Mouse (Mus musculus) neural tube, embryonic 11.5 days (tissue): ENCODE data around the gene Chrm5. TPM values are rescaled to one million over a fixed set of nuclear protein-coding genes. Genes with fewer than 3 reads are reported as not detected.
"Not testable (repeated sequence)": the region's sequence is repeated elsewhere in the genome, so short reads cannot be mapped to it uniquely, and the experiment has no call there.

Experiments
- ATAC-seq: fragments of 200-750 bp; cut with Nextera tagmentation; 2 replicates; pipeline ENCODE4 v1.8.0; 2017; ENCODE audit warnings: moderate number of reproducible peaks, mild to moderate bottlenecking, moderate TSS enrichment, moderate library complexity; ENCODE audit not compliant: insufficient read depth, low FRiP score, low TSS enrichment
- DNase-seq: peaks from one replicate; pipeline ENCODE4 v3.0.0-alpha.2; 2015; ENCODE audit warnings: low spot score
- H3K27ac ChIP-seq: fragments of 300-500 bp; sonication (generic); 2 replicates; pipeline ENCODE4 v1.5.1; 2014; ENCODE audit warnings: low read depth, mild to moderate bottlenecking, low read length
- H3K27me3 ChIP-seq: fragments of 300-500 bp; sonication (generic); 2 replicates; pipeline ENCODE4 v1.6.1; 2014; ENCODE audit warnings: mild to moderate bottlenecking, low read length, mixed read lengths; ENCODE audit not compliant: control insufficient read depth, insufficient read depth
- H3K36me3 ChIP-seq: fragments of 300-500 bp; sonication (generic); 2 replicates; pipeline ENCODE4 v1.6.1; 2014; ENCODE audit warnings: mild to moderate bottlenecking, low read length, moderate library complexity, mixed read lengths; ENCODE audit not compliant: control insufficient read depth, insufficient read depth
- H3K4me1 ChIP-seq: fragments of 300-500 bp; sonication (generic); 2 replicates; pipeline ENCODE4 v1.6.1; 2014; ENCODE audit warnings: low read length, mixed read lengths; ENCODE audit not compliant: control insufficient read depth, insufficient read depth
- H3K4me2 ChIP-seq: fragments of 300-500 bp; sonication (generic); 2 replicates; pipeline ENCODE4 v1.6.1; 2014; ENCODE audit warnings: low read depth, mild to moderate bottlenecking, moderate library complexity
- H3K4me3 ChIP-seq: fragments of 300-500 bp; sonication (generic); 2 replicates; pipeline ENCODE4 v1.5.1; 2014; ENCODE audit warnings: low read depth, low read length
- H3K9ac ChIP-seq: fragments of 300-500 bp; sonication (generic); 2 replicates; pipeline ENCODE4 v1.6.1; 2014; ENCODE audit warnings: mild to moderate bottlenecking, low read length
- H3K9me3 ChIP-seq: fragments of 300-500 bp; sonication (generic); 2 replicates; pipeline ENCODE4 v1.6.1; 2016; ENCODE audit warnings: low read length; ENCODE audit not compliant: control insufficient read depth
- WGBS: fragments of 180-500 bp; shearing (Covaris S2); extraction: QIAGEN DNeasy Blood & Tissue Kit; methylation state at CpG from one replicate; pipeline ENCODE4 v1.1.7; 2014; 5-methylcytosine and 5-hydroxymethylcytosine counted together
- polyA plus RNA-seq: library from polyadenylated mRNA; unstranded; fragments of >200 nt; fragmentation: Nextera tagmentation; extraction: Ambion mirVana; gene quantifications from 2 replicates; pipeline ENCODE4 v1.2.1, GENCODE M21; 2014

Gene Chrm5
- polyA plus RNA-seq, 1 experiment from 2014 or later, result not detected

GRCm38 (mm10) chr2:112470961-112471381 is 9.6 kb downstream of the Chrm5 start:
- Histone ChIP-seq H3K4me2 (no peak overlapping the region), H3K27me3 (no peaks in the 10 kb centered on the region), H3K9ac (no peak overlapping the region), H3K36me3 (peaks cover 5% of the 10 kb centered on the region; the same call in 1 of the 2 replicates), H3K27ac (no peak overlapping the region), H3K4me3 (no peak overlapping the region), H3K4me1 (no peaks in the 10 kb centered on the region), H3K9me3 (no peaks in the 10 kb centered on the region)
- DNase-seq (no peak), ATAC-seq (no peak)
- 82% methylated on average over 5 of the region's 5 CpGs for WGBS

DNA sequence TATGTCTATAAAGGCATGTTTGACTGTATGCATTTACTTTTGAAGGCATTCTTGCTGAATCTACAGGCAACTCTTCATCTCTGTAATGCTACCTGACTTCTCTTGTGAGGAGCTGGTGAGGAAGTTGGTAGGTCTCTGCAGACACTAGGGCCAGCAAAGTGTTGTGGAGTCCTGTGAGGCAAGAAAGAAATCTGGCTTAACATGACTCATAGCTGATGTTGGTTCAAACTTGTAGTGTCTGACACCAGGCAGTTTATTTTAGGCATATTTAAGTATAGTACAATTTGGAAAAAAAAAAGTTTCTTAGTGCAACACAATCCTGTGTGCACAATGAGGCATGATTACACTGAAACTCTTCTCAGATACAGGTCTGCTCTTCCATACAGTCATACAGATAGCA is 11.0 kb downstream of the Chrm5 start:
- Histone ChIP-seq H3K9ac (no peak overlapping the region), H3K4me3 (no peak overlapping the region), H3K27ac (no peak overlapping the region), H3K27me3 (no peaks in the 10 kb centered on the region), H3K36me3 (peaks cover 5% of the 10 kb centered on the region), H3K9me3 (no peaks in the 10 kb centered on the region), H3K4me2 (no peak overlapping the region), H3K4me1 (no peaks in the 10 kb centered on the region)
- DNase-seq, result no peak
- ATAC-seq, result no peak

DNA sequence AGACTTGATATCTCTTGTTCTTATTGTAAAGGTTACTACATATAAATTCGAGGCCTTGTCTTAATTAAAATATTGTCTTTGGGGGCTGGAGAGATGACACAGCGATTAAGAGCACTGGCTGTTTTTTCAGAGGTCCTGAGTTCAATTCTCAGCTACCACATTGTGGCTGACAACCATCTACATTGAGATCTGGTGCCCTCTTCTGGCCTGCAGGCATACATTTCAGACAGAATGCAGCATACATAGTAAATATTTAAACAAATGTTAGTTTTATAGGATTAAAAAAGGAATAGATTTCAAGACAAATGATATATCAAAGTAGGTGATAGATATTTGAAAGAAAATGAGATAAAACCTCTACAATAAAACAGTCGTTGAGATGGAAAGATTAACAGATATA is 20.0 kb downstream of the Chrm5 start:
- H3K9me3 ChIP-seq, result no peaks in the 10 kb centered on the region
- DNase-seq (no peak), ATAC-seq (no peak)
- no peak overlapping the region for H3K9ac ChIP-seq
- no peaks in the 10 kb centered on the region for H3K27me3 ChIP-seq
- peaks cover 4% of the 10 kb centered on the region; the same call in 1 of the 2 replicates for H3K36me3 ChIP-seq
- H3K4me1 ChIP-seq, result no peaks in the 10 kb centered on the region; the same call in 1 of the 2 replicates
- no peak overlapping the region for H3K4me2 ChIP-seq
- 91% methylated on average over 3 of the region's 3 CpGs for WGBS
- H3K27ac ChIP-seq, result no peak overlapping the region
- H3K4me3 ChIP-seq, result no peak overlapping the region

DNA sequence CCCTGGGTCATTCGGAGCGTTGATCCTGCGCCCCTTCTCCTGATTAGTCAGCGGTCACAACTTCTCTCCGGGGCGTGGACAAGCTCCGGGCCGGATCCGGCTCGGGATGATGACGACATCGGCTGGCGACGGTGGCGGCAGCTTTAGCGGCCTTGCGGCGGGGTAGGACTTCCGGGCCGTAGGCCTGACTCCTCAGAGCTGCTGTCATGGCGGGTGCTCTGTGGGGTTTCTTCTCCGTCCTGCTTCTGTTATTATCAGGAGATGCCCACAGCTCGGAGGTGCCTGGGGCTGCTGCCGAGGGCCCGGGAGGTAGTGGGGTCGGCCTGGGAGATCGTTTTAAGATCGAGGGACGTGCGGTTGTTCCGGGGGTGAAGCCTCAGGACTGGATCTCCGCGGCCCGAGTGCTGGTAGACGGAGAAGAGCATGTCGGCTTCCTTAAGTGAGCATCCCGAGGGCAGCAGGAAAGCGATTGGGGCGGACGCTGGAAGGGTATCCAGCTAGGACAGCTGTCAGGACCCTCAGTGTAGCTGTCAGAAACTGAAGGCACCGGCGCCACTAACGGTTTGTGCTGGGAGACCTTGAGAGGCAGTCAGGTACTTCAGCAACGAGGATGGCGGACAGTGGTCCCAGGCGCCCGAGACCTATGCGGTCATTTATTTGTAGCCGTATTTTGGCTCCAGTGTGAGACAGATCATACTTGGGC is 25.6 kb downstream of the Chrm5 start, which contains the start of gene Emc7:
TSS of gene Emc7 (plus strand) at position 136 of the 703 bp plus-strand sequence.
- Histone ChIP-seq H3K36me3 (no peaks in the 10 kb centered on the region), H3K4me3 (peak within 1 kb of the TSS; percentile 80), H3K9me3 (no peaks in the 10 kb centered on the region), H3K27me3 (no peaks in the 10 kb centered on the region), H3K9ac (peak within 1 kb of the TSS; percentile 79), H3K27ac (peak within 1 kb of the TSS; percentile 31; the same call in 1 of the 2 replicates), H3K4me2 (peak within 1 kb of the TSS; percentile 59), H3K4me1 (no peaks in the 10 kb centered on the region; the same call in 1 of the 2 replicates)
- peak; percentile 97 for DNase-seq
- under 1% methylated on average over 49 of the region's 49 CpGs for WGBS
- ATAC-seq, result peak; percentile 97

- 32% methylated on average over 17 of the region's 17 CpGs for WGBS
- Histone ChIP-seq H3K9ac (peak overlapping the region; percentile 79), H3K9me3 (no peaks in the 10 kb centered on the region), H3K4me1 (no peaks in the 10 kb centered on the region; the same call in 1 of the 2 replicates), H3K4me2 (peak overlapping the region; percentile 48), H3K27ac (no peak overlapping the region), H3K27me3 (no peaks in the 10 kb centered on the region), H3K36me3 (no peaks in the 10 kb centered on the region), H3K4me3 (peak overlapping the region; percentile 80)
- DNase-seq, result no peak
- peak; percentile 54; the same call in 1 of the 2 replicates for ATAC-seq
Observed at GRCm38 (mm10) chr2:112454125-112454861, 26.3 kb downstream of the Chrm5 start.

DNA sequence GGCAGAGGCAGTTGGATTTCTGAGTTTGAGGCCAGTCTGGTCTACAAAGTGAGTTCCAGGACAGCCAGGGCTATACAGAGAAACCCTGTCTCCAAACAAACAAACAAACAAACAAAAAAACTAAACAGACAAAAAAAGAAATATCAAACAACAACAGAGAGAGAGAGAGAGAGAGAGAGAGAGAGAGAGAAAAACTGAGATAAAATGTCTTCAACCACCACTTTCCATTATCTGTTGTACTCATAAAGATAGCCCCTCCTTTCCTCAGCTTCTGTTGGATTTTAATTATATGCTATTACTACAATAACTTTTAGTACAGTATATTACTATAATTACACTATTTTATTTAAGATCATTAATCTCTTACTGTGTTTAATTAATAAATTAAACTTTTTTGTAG is 28.1 kb downstream of the Chrm5 start:
- H3K27me3 ChIP-seq, H3K27ac ChIP-seq, H3K9ac ChIP-seq, ATAC-seq, H3K4me1 ChIP-seq, H3K9me3 ChIP-seq, H3K36me3 ChIP-seq, DNase-seq, H3K4me2 ChIP-seq, H3K4me3 ChIP-seq: not testable (repeated sequence)

DNA sequence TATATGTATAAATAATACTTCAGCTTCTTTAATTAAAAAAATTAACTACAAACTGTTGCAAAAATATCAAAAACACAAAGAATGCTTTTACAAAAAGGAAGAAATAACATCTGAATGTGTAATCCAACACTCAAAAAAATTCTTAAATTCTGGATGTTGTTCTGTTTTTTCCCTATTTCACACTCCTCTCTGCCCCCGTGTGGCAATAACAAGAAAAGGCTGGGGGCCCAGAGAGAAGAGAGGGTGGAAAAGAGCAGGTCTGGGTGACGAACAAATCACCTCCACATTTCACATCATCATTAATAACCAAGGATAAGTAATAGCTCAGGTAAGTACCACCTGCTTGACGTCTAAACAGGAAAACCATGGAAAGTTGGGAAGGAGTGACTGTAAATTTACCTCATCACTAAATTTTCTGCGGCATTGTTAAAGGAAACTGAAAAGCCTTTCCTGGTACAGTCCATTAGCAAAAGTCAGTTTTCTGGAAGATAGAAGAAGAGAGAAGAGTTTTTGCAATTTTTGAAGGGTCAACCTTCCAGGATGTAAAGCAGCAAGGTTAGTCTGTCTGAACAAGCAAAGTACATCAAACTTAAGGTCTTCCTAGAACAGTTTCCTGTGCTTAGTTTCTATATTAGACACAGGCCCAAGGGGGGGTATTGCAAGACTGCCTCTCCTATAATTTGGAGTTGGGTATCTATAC is 30.8 kb downstream of the Chrm5 start:
- WGBS, result 33% methylated on average over 4 of the region's 4 CpGs
- Histone ChIP-seq H3K27ac (no peak overlapping the region), H3K4me1 (no peaks in the 10 kb centered on the region), H3K9ac (no peak overlapping the region), H3K4me2 (no peak overlapping the region), H3K36me3 (no peaks in the 10 kb centered on the region), H3K9me3 (no peaks in the 10 kb centered on the region), H3K4me3 (no peak overlapping the region), H3K27me3 (no peaks in the 10 kb centered on the region)
- DNase-seq (no peak), ATAC-seq (no peak)

- no peak overlapping the region for H3K27ac ChIP-seq
Observed at GRCm38 (mm10) chr2:112448510-112449059, 32.0 kb downstream of the Chrm5 start.

More at GRCm38 (mm10) chr2:112448510-112449059, 32.0 kb downstream of the Chrm5 start:
- ATAC-seq, result no peak
- H3K4me1 ChIP-seq, result no peaks in the 10 kb centered on the region
- no peak overlapping the region for H3K9ac ChIP-seq
- no peak overlapping the region for H3K4me3 ChIP-seq
- DNase-seq, result no peak
- no peak overlapping the region for H3K4me2 ChIP-seq
- no peaks in the 10 kb centered on the region for H3K9me3 ChIP-seq
- no peaks in the 10 kb centered on the region for H3K36me3 ChIP-seq
- H3K27me3 ChIP-seq, result no peaks in the 10 kb centered on the region
